Mouse (Mus musculus) brain, embryonic 14.5 days (tissue): ENCODE data around the gene Cd48.

Source experiments
- CTCF ChIP-seq: fragments of 200-500 bp; IDR thresholded peaks from 2 replicates; pipeline ENCODE4 v1.5.1; 2012; ENCODE audit warnings: inconsistent platforms, mild to moderate bottlenecking, moderate library complexity, borderline replicate concordance; ENCODE audit not compliant: insufficient read depth, insufficient read length; ENCODE audit errors: extremely low read depth
- POLR2A ChIP-seq: fragments of 200-500 bp; IDR thresholded peaks from 2 replicates; pipeline ENCODE4 v1.6.1; 2012; ENCODE audit warnings: mild to moderate bottlenecking, inconsistent platforms, borderline replicate concordance; ENCODE audit not compliant: poor library complexity, insufficient read depth, insufficient read length, severe bottlenecking; ENCODE audit errors: extremely low read depth

- no peak for TF ChIP-seq CTCF
- no peak for TF ChIP-seq POLR2A
These were observed 34.1 kb upstream of the Cd48 start for GRCm38 (mm10) chr1:171647716-171648115.
